Mouse (Mus musculus): ENCODE measurements around the gene Idua.
A peak's percentile ranks its signal among the peaks of the same experiment; 100 is the strongest.

The Idua gene

GRCm38 (mm10) chr5:108718051-108718450 lies 57.9 kb downstream of the Idua start:
- DNase-seq (ENCODE audit: low read depth, low spot score): no peak

DNA sequence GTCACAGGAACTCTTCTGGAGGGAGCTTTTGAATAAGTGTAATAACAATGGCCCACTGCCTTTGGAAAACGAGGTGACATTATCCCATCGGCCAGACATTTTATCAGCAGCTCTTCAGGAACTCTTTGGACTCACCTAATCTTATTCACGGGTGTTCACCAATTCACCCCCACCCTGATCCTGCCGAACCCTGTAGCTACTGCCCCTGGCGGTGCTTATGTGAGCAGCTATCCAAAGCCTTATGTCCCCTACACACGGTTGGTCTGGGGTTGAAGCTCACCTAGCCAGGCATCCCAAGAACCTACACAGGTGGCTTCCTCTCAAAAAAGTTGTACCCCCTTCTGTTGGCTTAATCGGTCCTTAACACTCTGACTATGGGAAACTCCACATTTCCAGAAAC lies 59.6 kb downstream of the Idua start:
- no peak for DNase-seq (ENCODE audit: low read depth, low spot score)

- no peak for DNase-seq (ENCODE audit: low read depth, low spot score)
Measured at GRCm38 (mm10) chr5:108724006-108724405, 63.9 kb downstream of the Idua start.

DNA sequence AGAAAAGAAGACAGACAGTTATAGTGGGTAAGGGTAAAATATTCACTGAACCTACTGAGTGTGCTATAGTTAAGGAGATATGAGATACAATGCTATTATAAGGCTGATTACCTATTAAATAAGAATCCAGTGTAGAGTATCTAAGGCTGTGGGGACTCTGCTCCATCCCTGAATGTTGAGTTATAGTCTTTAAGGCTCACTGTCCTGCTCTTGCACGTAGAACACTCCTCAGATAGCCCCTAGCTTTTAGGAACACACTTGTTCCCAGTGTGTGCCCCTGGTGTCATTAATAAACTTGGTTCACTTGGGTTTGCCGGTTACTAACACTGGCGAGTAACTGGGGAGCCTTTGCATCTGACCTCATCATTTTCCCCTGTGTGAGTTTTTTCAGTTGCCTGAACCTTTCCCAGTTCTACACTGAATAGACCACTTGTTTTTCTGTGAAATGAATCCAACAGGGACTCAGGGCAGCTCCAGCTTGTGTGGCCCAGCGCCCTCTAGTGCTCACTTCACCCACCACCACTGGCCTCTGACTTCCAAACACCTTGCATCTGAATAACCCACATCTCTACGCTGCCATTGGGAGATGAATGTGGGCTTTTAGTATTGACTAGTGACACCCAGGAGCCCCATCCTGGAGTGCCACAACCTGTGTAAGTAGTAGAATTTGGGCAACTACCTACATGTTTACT lies 66.6 kb downstream of the Idua start:
- DNase-seq (ENCODE audit: low read depth, low spot score): peak; percentile 58

- DNase-seq (ENCODE audit: low read depth, low spot score): no peak
Measured at GRCm38 (mm10) chr5:108727425-108727824, 67.3 kb downstream of the Idua start.
